Mouse (Mus musculus) frontal cortex, postnatal 36 days (tissue): Measurements from ENCODE around the gene Wdr89.
A peak's percentile ranks its signal among the peaks of the same experiment; 100 is the strongest.

Source experiments
- DNase-seq, 2 experiments: peaks; one replicate each; pipeline ENCODE4 v3.0.0; 2022; ENCODE audit warnings: low spot score in 2 of 2

Wdr89 gene

DNA sequence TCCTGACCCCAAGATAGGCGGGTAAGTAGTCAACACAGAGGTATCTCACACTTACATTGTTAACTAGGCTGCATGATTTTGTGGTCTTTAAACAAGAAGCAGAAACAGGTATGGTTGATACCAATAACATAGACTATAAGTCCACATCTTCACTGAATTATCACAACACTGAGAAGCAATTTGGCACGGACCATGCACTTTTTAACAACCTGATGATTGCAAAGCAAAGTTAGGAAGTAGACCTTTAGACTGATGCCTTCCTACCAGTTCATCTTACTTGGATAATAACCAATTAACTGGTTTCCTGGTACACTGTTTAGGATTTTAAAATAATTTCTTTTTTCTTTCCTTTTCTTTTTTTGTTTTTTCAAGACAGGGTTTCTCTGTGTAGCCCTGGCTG lies 1.1 kb downstream of the Wdr89 start:
- no peak for DNase-seq

GRCm38 (mm10) chr12:75666939-75667338 lies 2.4 kb downstream of the Wdr89 start:
- no peak for DNase-seq

GRCm38 (mm10) chr12:75664516-75664810 lies 4.9 kb downstream of the Wdr89 start:
- no peak for DNase-seq

- DNase-seq = no peak
Observed at GRCm38 (mm10) chr12:75663646-75664515, 5.5 kb downstream of the Wdr89 start.

- DNase-seq = no peak
Observed at GRCm38 (mm10) chr12:75662376-75662775, 7.0 kb downstream of the Wdr89 start.

GRCm38 (mm10) chr12:75658403-75658802 lies 10.9 kb downstream of the Wdr89 start:
- no peak for DNase-seq

GRCm38 (mm10) chr12:75656580-75656979 lies 12.8 kb downstream of the Wdr89 start:
- peak in 1 of 2 experiments; percentile 52 for DNase-seq

DNA sequence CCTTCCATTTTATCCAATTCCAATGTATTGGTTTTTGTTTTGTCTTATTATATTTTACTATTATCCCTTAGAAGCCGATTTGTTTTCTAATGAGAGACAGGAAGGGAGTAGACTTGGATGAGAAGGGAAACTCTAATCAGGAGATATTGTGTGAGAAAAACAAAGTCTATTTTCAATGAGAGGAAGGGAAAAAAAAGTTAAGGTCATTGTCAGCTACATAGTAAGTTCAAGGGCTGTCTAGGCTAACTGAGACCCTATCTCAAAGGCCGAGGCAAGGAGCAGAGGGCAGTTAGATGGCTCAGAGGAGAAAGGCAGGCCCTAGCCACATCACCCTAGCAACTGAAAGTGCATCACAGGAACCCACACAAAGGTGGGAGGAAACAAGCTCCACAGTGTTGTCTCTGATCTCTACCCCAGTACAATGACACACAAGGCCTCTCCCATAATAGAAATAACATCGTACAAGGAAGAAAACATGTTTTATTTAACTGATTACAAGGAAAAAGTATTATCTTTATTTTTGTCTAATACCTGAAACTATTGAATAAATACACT lies 15.0 kb downstream of the Wdr89 start:
- no peak for DNase-seq

DNA sequence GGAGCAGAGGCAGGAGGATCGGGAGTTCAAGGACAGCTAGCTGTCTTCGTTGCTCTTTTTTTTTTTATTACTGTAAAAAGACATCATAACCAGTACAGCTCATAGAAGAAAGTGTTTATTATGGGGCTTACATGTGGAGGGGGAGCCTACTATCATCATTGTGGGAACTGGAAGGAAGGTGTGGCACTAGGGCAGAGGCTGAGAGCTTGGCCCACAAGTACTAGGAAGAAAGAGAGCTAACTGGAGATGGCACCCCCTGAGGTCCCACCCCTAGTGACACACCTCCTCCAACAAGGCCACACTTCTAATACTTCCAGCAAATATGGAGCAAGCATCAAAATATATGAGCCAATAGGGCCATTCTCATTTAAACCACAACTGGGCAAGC lies 19.6 kb downstream of the Wdr89 start:
- DNase-seq = no peak

- peak in 1 of 2 experiments; percentile 39 for DNase-seq
Observed at GRCm38 (mm10) chr12:75649058-75649705, 20.2 kb downstream of the Wdr89 start.

DNA sequence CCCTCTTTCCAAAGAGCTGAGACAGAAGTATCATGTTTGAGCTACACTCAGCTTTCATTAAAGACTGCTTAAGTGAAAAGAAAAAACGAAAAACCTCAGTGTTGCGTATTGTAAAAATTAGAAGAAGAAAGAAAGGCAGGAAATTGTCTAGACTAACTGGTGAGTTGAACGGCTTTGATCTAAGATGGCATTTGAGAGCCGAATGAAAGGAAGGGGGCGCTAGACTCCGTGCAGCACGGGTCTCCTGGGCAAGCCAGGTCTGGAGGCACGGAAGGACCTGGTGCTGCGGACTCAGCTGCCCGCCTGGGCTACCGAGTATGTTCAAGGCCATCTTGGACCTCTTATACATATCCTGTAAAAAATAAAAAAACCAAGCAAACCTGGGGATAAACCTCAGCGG lies 21.1 kb downstream of the Wdr89 start:
- DNase-seq = no peak

- DNase-seq = no peak
Observed at GRCm38 (mm10) chr12:75647663-75648062, 21.7 kb downstream of the Wdr89 start.

GRCm38 (mm10) chr12:75645780-75646179 lies 23.6 kb downstream of the Wdr89 start:
- DNase-seq = no peak

GRCm38 (mm10) chr12:75641726-75642125 lies 27.6 kb downstream of the Wdr89 start:
- no peak for DNase-seq

GRCm38 (mm10) chr12:75638345-75638744 lies 31.0 kb downstream of the Wdr89 start:
- no peak for DNase-seq

- no peak for DNase-seq
Observed at GRCm38 (mm10) chr12:75637103-75637502, 32.2 kb downstream of the Wdr89 start.

DNA sequence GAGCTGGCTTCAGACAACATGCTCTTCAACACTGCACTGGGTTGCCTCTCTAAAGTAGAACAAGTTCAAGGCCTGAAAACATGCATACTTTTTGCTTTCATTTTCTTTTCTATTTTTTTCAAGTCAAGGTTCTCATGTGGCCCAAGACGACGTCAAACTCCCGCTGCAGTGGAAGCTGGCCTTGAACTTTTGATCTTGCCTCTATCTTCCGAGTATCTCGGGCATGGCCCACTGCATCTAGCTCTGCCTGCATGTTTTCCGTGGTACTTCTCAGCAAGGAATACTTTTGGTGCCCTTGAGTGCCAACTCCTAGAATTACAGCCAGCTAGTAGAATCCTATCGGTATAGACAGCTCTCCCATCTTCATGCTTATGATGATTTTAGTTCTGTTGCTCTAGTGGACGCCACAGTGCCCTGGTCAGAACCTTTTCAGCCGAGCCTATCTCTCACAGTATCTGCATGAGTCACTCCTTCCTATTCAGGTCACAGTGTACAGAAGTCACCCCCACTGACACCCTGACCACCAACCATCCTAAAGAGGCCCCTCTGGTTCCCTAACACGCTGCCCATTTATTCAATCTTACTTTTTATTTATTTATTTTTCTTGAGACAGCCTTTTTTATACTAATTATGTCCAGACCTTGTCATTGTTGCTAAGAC lies 33.4 kb downstream of the Wdr89 start:
- no peak for DNase-seq

DNA sequence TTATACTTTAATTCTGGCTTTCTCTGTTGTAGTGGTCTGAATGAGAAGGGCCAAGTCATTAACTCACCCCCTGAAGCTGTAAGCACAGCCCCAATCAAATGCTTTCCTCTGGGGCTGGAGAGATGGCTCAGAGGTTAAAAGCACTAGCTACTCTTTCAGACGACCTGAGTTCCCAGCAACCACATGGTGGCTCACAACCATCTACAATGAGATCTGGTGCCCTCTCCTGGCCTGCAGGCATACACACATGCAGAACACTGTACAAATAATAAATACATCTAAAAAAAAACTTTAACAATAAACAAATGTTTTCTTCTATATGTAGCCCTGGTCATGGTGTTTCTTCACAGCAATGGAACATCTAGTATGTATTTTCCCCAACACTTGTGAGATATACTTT lies 39.7 kb downstream of the Wdr89 start:
- DNase-seq = no peak

GRCm38 (mm10) chr12:75623292-75623691 lies 46.0 kb downstream of the Wdr89 start:
- DNase-seq = no peak

- DNase-seq = no peak
Observed at GRCm38 (mm10) chr12:75622835-75623234, 46.5 kb downstream of the Wdr89 start.

DNA sequence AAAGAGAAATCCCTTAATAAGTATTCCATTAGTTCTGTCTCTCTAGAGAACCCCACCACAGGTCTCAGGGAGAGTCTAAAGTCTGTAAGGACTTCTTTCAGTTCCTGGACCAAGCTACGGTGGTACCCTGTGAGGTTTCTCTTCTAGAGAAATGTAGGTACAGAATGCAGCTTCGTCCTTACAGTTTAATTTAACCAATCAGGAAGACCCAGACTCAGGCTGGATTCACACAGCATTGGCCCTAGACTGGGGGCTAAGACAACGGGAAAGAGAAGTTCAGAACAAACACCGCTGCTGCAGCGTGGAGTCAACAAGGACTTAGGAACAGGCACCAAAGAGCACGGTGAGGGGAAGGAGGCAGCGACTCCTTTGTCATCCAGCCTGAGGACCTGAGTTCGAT lies 52.5 kb downstream of the Wdr89 start:
- DNase-seq = no peak

GRCm38 (mm10) chr12:75616158-75616791 lies 53.1 kb downstream of the Wdr89 start:
- no peak for DNase-seq
